In the genomic region with DNA sequence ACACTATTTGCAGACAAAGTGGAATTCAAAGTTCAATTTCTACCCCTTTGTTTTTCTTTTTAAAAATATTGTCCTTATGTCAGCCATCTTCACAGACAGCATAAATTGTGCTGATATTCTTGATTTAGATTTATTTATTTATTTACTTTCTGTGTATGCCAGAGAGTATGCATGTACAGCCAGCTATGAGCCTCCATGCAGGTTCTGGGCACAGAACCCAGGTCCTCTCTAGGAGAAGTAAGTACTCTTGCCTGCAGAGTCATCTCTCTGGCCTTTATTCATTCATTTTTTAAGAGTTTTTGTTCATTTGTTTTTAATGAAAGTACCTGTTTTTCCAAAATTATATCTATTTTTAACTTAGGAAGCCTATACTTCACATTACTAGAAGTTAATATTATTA, we compare ENCODE assay signal across 10 mouse cellular contexts.
DNase-seq lines count a peak whose midpoint lies in the region; ATAC-seq and TF ChIP-seq lines count a peak whose summit lies in the region.
"Had no signal": no experiment of that assay in that cellular context is flagged by ENCODE, and none has a peak within 500 bp of the region (broad histone marks: within the 10 kb centered on the region; RNA-seq: fewer than 3 reads in every experiment).

No protein-coding gene starts in this region.

- H3K27ac ChIP-seq in gastrocnemius, adult 2 months: peak overlapping the region; percentile 24; the same call in 1 of the 2 replicates
- H3K27ac ChIP-seq in stomach, embryonic 14.5 days (ENCODE audit: low read length): no peak overlapping the region
- no peak overlapping the region for H3K27ac ChIP-seq in stomach, postnatal 0 days (replicated peaks)
- no peak overlapping the region for H3K27ac ChIP-seq in limb, embryonic 13.5 days
- H3K27ac ChIP-seq in thymus, adult 2 months (ENCODE audit: control insufficient read depth, insufficient read depth, low read length): no peak overlapping the region

- H3K27me3 ChIP-seq in stomach, embryonic 14.5 days (ENCODE audit: control insufficient read depth, insufficient read depth, low read length): no peaks in the 10 kb centered on the region
- H3K27me3 ChIP-seq in stomach, postnatal 0 days (ENCODE audit: control insufficient read depth, insufficient read depth, low read length): no peaks in the 10 kb centered on the region
- H3K27me3 ChIP-seq in limb, embryonic 13.5 days: no peaks in the 10 kb centered on the region
- H3K27me3 ChIP-seq in thymus, adult 2 months (ENCODE audit: control insufficient read depth, insufficient read depth, low read length): no peaks in the 10 kb centered on the region

- peak overlapping the region; percentile 65 for H3K4me2 ChIP-seq in stomach, embryonic 14.5 days (replicated peaks; ENCODE audit: low read depth, low read length)
- no peak overlapping the region for H3K4me2 ChIP-seq in stomach, postnatal 0 days (replicated peaks; ENCODE audit: low read depth)
- peak overlapping the region; percentile 68 for H3K4me2 ChIP-seq in limb, embryonic 13.5 days (replicated peaks)
- H3K4me2 ChIP-seq: liver, embryonic 11.5 days had no signal

- intact Hi-C loops in gastrocnemius, adult 2 months (cut with DNase I): no loop called here
- intact Hi-C loops in gastrocnemius, postnatal 14 days (cut with DNase I; ENCODE audit: low total_unique reads): loop anchor here (10.0 kb wide), 1 partner anchor 133 kb away; a partner anchor contains a TSS

- DNase-seq in gastrocnemius, adult 2 months: no peak
- DNase-seq in gastrocnemius, postnatal 14 days: no peak
- no peak for DNase-seq in stomach, postnatal 0 days (ENCODE audit: low spot score)
- DNase-seq in thymus, adult 2 months: no peak
- DNase-seq in left cerebral cortex, adult 8-10 months (ENCODE audit: low spot score in 2 of 2): no peak
- DNase-seq in layer of hippocampus, postnatal 14 days (ENCODE audit: low spot score in 2 of 2): no peak
- DNase-seq: kidney, postnatal 14 days had no signal

- no peak overlapping the region for H3K9ac ChIP-seq in stomach, embryonic 14.5 days (replicated peaks; ENCODE audit: low read depth, low read length)
- H3K9ac ChIP-seq in stomach, postnatal 0 days (ENCODE audit: low read length): no peak overlapping the region
- H3K9ac ChIP-seq in limb, embryonic 13.5 days: no peak overlapping the region

- H3K9me3 ChIP-seq in stomach, embryonic 14.5 days (ENCODE audit: control insufficient read depth, low read depth, low read length): no peaks in the 10 kb centered on the region
- no peaks in the 10 kb centered on the region for H3K9me3 ChIP-seq in stomach, postnatal 0 days (ENCODE audit: control insufficient read depth, low read length)
- H3K9me3 ChIP-seq in limb, embryonic 13.5 days: no peaks in the 10 kb centered on the region

- TF ChIP-seq EP300 in stomach, postnatal 0 days (optimal IDR thresholded peaks at IDR 0.05): no peak

- peaks cover 15% of the 10 kb centered on the region; the same call in 1 of the 2 replicates for H3K4me1 ChIP-seq in stomach, embryonic 14.5 days (ENCODE audit: control insufficient read depth, insufficient read depth, low read length)
- H3K4me1 ChIP-seq in stomach, postnatal 0 days (replicated peaks; ENCODE audit: control insufficient read depth, insufficient read depth): no peaks in the 10 kb centered on the region; the same call in 1 of the 2 replicates
- peaks cover 39% of the 10 kb centered on the region for H3K4me1 ChIP-seq in limb, embryonic 13.5 days
- peaks cover 11% of the 10 kb centered on the region for H3K4me1 ChIP-seq in thymus, adult 2 months (replicated peaks; ENCODE audit: control insufficient read depth, insufficient read depth, low read length)

- no peak for ATAC-seq in stomach, embryonic 14.5 days (ENCODE audit: insufficient number of reproducible peaks, insufficient read depth, low FRiP score, low read depth)
- ATAC-seq in stomach, postnatal 0 days (ENCODE audit: low FRiP score, low TSS enrichment): no peak
- no peak for ATAC-seq in limb, embryonic 13.5 days (ENCODE audit: low FRiP score, low read depth)

- H3K36me3 ChIP-seq in stomach, embryonic 14.5 days (ENCODE audit: control insufficient read depth, insufficient read depth, low read length): no peaks in the 10 kb centered on the region
- no peaks in the 10 kb centered on the region for H3K36me3 ChIP-seq in stomach, postnatal 0 days (ENCODE audit: control insufficient read depth, insufficient read depth, low read length)
- H3K36me3 ChIP-seq in limb, embryonic 13.5 days: peaks cover 20% of the 10 kb centered on the region
- H3K36me3 ChIP-seq in thymus, adult 2 months (ENCODE audit: control insufficient read depth, insufficient read depth, low read length): no peaks in the 10 kb centered on the region

- H3K4me3 ChIP-seq in gastrocnemius, adult 2 months: peak overlapping the region; percentile 74
- H3K4me3 ChIP-seq in stomach, embryonic 14.5 days (ENCODE audit: low read depth, low read length): no peak overlapping the region
- H3K4me3 ChIP-seq in stomach, postnatal 0 days (ENCODE audit: low read depth, low read length): no peak overlapping the region
- H3K4me3 ChIP-seq in limb, embryonic 13.5 days: 0 out of 2 replicates have a peak overlapping the region, but pooled peaks have one; percentile 38
- H3K4me3 ChIP-seq in thymus, adult 2 months (ENCODE audit: control insufficient read depth, insufficient read depth, low read length): no peak overlapping the region

- TF ChIP-seq POLR2A in thymus, adult 2 months (IDR thresholded peaks at IDR 0.05; ENCODE audit: control insufficient read depth, extremely low read depth, insufficient read depth, low read length, poor library complexity): no peak

- TF ChIP-seq CTCF in gastrocnemius, adult 2 months (IDR thresholded peaks at IDR 0.05): no peak
- no peak for TF ChIP-seq CTCF in stomach, postnatal 0 days (IDR thresholded peaks at IDR 0.05; ENCODE audit: low read depth)
- no peak for TF ChIP-seq CTCF in thymus, adult 2 months (IDR thresholded peaks at IDR 0.05; ENCODE audit: borderline replicate concordance, control insufficient read depth, extremely low read depth, insufficient read depth, low read length, poor library complexity)

Comparison
In these comparisons a context has a peak if more than half of its experiments do, and no peak if none do; other contexts are left out.
1. H3K4me3 ChIP-seq: peak in gastrocnemius, adult 2 months (single experiment) and limb, embryonic 13.5 days (single experiment); none in stomach, embryonic 14.5 days (single experiment), stomach, postnatal 0 days (single experiment) and thymus, adult 2 months (single experiment).